Mouse (Mus musculus): ENCODE data around the gene Cds1. TPM values are rescaled to one million over a fixed set of nuclear protein-coding genes. Genes with fewer than 3 reads are reported as not detected.
A peak's percentile ranks its signal among the peaks of the same experiment; 100 is the strongest.

Cds1 gene
- polyA plus RNA-seq, 1 experiment from 2014 or later = 0.23 TPM

DNA sequence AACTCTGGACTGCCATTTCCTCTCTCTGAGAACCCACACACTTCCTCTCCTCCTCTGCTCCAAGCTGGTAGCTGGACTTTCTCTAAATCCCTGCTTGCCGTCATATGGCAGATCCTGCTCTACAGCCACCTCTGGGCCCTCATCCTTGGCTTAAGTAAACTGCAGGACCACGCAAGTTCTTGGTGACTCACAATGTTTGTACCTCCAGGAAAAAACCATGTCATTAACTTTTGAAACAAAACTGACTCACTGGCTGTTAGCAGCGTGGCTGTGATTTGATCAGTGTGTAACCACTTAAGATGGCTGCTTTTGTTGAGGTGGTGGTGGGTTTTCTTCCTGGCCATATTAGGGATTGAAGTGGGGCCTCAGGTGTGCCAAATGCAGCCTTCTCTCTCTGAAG, 19.4 kb downstream of the Cds1 start:
- Histone ChIP-seq H3K27me3 (replicated peaks; ENCODE audit: control insufficient read depth, insufficient read depth, low read length) (no peaks in the 10 kb centered on the region), H3K36me3 (ENCODE audit: control insufficient read depth, insufficient read depth, low read length) (no peaks in the 10 kb centered on the region), H3K4me1 (replicated peaks; ENCODE audit: control insufficient read depth, insufficient read depth, low read length) (no peaks in the 10 kb centered on the region), H3K27ac (ENCODE audit: low read depth, low read length) (no peak overlapping the region), H3K4me2 (no peak overlapping the region), H3K4me3 (ENCODE audit: low read depth, low read length) (no peak overlapping the region), H3K9me3 (ENCODE audit: control insufficient read depth, low read length) (no peaks in the 10 kb centered on the region), H3K9ac (ENCODE audit: low read depth, low read length) (no peak overlapping the region)
- ATAC-seq (replicated peaks; ENCODE audit: low FRiP score) (no peak), DNase-seq (ENCODE audit: low spot score) (no peak)
- 61% methylated on average over 3 of the region's 3 CpGs for WGBS

DNA sequence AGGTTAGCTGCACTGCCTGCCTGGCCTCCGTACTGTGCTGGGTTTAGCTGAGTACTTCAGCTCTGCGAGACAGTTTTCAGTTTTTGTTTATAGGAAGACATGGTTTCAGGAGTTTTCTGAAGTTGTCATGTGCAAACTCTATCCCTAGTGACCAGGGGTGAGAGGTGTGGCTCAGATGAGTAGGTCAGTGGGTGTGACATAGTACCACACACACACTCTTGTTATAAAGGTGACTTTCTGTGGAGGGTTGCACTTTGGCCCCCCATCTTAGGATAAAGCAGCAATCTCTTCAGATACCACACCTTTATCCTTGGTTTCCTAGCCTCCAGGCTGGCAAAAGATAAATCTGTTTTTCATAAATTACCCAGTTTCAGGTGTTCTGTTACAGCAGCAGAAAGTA, 19.9 kb downstream of the Cds1 start:
- Histone ChIP-seq H3K27me3 (replicated peaks; ENCODE audit: control insufficient read depth, insufficient read depth, low read length) (no peaks in the 10 kb centered on the region), H3K9ac (ENCODE audit: low read depth, low read length) (no peak overlapping the region), H3K4me2 (no peak overlapping the region), H3K4me3 (ENCODE audit: low read depth, low read length) (no peak overlapping the region), H3K4me1 (replicated peaks; ENCODE audit: control insufficient read depth, insufficient read depth, low read length) (no peaks in the 10 kb centered on the region), H3K9me3 (ENCODE audit: control insufficient read depth, low read length) (no peaks in the 10 kb centered on the region), H3K27ac (ENCODE audit: low read depth, low read length) (no peak overlapping the region), H3K36me3 (ENCODE audit: control insufficient read depth, insufficient read depth, low read length) (no peaks in the 10 kb centered on the region)
- DNase-seq (ENCODE audit: low spot score) (no peak), ATAC-seq (replicated peaks; ENCODE audit: low FRiP score) (no peak)
- WGBS = 83% methylated on average over 2 of the region's 2 CpGs

DNA sequence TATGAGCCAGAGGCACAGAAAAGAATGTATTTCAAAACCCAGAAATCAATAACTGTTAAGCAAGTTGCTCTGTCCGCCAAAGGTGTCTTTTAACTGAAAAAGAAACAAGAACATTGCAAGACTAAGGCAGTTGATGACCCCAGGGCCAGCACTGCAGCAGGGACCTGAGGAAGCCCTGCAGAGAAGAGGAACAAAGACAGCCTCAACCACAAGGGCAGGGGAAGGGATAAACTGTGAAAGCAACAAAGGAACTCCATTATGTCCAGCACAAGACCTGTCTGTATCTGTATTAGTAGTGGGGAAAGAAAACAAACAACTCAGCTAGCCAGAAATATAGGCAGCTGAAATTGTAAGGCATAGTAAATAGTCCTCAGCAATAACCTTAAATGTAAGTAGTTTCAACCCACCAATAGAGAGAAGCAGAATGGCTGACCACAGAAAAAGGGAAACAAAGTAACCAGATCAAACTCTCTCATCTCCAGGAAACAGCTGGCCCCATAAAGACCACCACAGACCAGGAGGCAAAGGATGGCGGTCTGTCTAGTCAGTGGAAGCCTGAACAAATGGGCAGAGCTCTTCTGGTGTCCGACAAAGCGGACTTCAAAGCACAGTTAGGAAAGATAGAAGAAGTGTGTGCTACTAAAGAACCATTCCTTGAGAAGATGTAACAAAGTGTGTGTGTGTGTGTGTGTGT, 21.1 kb downstream of the Cds1 start:
- 48% methylated on average over 4 of the region's 4 CpGs for WGBS
- ATAC-seq (replicated peaks; ENCODE audit: low FRiP score) = 0 out of 2 replicates have a peak, but pooled peaks have one; percentile 39
- H3K4me3 ChIP-seq (ENCODE audit: low read depth, low read length) = no peak overlapping the region

DNA sequence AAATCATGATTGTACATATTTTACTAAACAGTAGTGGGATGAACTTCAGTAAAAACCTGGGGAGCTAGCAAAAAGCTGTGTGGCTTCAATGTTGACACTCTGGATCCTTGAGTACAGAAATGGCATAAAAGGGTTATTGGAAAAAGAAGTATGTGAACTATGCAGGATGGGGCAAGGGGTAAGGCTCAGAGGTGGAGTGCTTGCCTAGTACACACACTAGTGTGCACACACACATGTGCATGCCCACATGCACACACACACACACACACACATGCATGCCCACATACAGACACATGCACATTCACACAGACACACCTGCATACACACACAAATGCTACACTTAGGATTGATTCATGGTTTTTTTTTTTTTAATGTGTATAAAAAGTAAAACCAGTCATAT, 24.8 kb downstream of the Cds1 start:
- no peak overlapping the region for H3K27ac ChIP-seq (ENCODE audit: low read depth, low read length)
- no peaks in the 10 kb centered on the region; the same call in 1 of the 2 replicates for H3K4me1 ChIP-seq (replicated peaks; ENCODE audit: control insufficient read depth, insufficient read depth, low read length)
- no peak overlapping the region for H3K4me3 ChIP-seq (ENCODE audit: low read depth, low read length)
- ATAC-seq (replicated peaks; ENCODE audit: low FRiP score) (no peak), DNase-seq (ENCODE audit: low spot score) (no peak)
- no peaks in the 10 kb centered on the region for H3K27me3 ChIP-seq (replicated peaks; ENCODE audit: control insufficient read depth, insufficient read depth, low read length)
- H3K36me3 ChIP-seq (ENCODE audit: control insufficient read depth, insufficient read depth, low read length) = no peaks in the 10 kb centered on the region
- no peak overlapping the region for H3K4me2 ChIP-seq
- no peak overlapping the region for H3K9ac ChIP-seq (ENCODE audit: low read depth, low read length)
- no peaks in the 10 kb centered on the region for H3K9me3 ChIP-seq (ENCODE audit: control insufficient read depth, low read length)

More for the DNA sequence above, 21.1 kb downstream of the Cds1 start:
- Histone ChIP-seq H3K9me3 (ENCODE audit: control insufficient read depth, low read length) (no peaks in the 10 kb centered on the region), H3K36me3 (ENCODE audit: control insufficient read depth, insufficient read depth, low read length) (no peaks in the 10 kb centered on the region), H3K27me3 (replicated peaks; ENCODE audit: control insufficient read depth, insufficient read depth, low read length) (no peaks in the 10 kb centered on the region), H3K4me1 (replicated peaks; ENCODE audit: control insufficient read depth, insufficient read depth, low read length) (no peaks in the 10 kb centered on the region), H3K4me2 (no peak overlapping the region), H3K9ac (ENCODE audit: low read depth, low read length) (no peak overlapping the region), H3K27ac (ENCODE audit: low read depth, low read length) (no peak overlapping the region)
- DNase-seq (ENCODE audit: low spot score) = no peak

DNA sequence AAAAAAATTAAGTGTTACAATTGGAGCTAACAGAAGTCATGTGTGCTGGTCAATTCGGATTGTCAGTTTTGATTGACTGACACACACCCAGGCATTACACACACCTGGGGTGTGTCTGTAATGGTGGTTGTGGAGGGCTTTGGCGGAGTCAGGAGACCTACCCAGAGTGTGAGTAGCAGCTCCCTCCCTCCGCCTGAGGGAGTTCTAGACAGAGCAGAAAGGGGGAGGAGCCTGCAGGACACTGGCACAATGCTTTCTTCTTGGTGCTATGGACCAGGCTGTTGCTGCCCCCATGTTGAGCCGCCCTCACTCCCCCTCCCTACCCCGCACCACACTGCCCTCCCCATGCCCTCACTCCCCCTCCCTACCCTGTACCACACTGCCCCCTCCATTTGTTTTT, 25.6 kb downstream of the Cds1 start:
- no peak overlapping the region for H3K4me3 ChIP-seq (ENCODE audit: low read depth, low read length)
- H3K27ac ChIP-seq (ENCODE audit: low read depth, low read length) = no peak overlapping the region
- no peak for DNase-seq (ENCODE audit: low spot score)
- H3K27me3 ChIP-seq (replicated peaks; ENCODE audit: control insufficient read depth, insufficient read depth, low read length) = no peaks in the 10 kb centered on the region
- ATAC-seq (replicated peaks; ENCODE audit: low FRiP score) = no peak
- no peaks in the 10 kb centered on the region; the same call in 1 of the 2 replicates for H3K4me1 ChIP-seq (replicated peaks; ENCODE audit: control insufficient read depth, insufficient read depth, low read length)
- no peak overlapping the region for H3K4me2 ChIP-seq
- no peak overlapping the region for H3K9ac ChIP-seq (ENCODE audit: low read depth, low read length)
- no peaks in the 10 kb centered on the region for H3K9me3 ChIP-seq (ENCODE audit: control insufficient read depth, low read length)
- no peaks in the 10 kb centered on the region for H3K36me3 ChIP-seq (ENCODE audit: control insufficient read depth, insufficient read depth, low read length)
- 76% methylated on average over 5 of the region's 5 CpGs for WGBS

DNA sequence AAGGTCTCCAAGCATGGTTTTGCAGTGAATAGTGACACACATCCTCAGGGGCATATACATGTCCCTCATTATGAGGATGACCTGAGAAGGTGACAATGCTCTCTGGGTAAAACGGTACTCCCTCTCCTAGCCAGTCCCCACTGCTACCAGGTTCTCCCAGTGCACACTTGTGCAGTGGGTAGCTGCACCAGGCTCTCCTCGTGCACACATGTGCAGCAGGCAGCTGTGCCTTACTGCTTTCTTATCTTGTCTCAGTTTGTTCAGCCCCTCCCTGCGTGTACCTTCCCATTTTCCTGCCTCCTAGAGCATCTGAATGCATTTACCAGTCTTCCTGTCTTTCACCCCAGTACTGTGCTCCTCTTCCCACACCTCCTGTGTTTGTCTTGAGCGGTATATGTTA, 27.7 kb downstream of the Cds1 start:
- DNase-seq (ENCODE audit: low spot score) = no peak
- Histone ChIP-seq H3K4me1 (replicated peaks; ENCODE audit: control insufficient read depth, insufficient read depth, low read length) (no peaks in the 10 kb centered on the region; the same call in 1 of the 2 replicates), H3K36me3 (ENCODE audit: control insufficient read depth, insufficient read depth, low read length) (no peaks in the 10 kb centered on the region), H3K9me3 (ENCODE audit: control insufficient read depth, low read length) (no peaks in the 10 kb centered on the region), H3K27me3 (replicated peaks; ENCODE audit: control insufficient read depth, insufficient read depth, low read length) (no peaks in the 10 kb centered on the region), H3K4me2 (no peak overlapping the region), H3K4me3 (ENCODE audit: low read depth, low read length) (no peak overlapping the region), H3K27ac (ENCODE audit: low read depth, low read length) (no peak overlapping the region), H3K9ac (ENCODE audit: low read depth, low read length) (no peak overlapping the region)
- 41% methylated on average over 4 of the region's 4 CpGs for WGBS
- ATAC-seq (replicated peaks; ENCODE audit: low FRiP score) = no peak

DNA sequence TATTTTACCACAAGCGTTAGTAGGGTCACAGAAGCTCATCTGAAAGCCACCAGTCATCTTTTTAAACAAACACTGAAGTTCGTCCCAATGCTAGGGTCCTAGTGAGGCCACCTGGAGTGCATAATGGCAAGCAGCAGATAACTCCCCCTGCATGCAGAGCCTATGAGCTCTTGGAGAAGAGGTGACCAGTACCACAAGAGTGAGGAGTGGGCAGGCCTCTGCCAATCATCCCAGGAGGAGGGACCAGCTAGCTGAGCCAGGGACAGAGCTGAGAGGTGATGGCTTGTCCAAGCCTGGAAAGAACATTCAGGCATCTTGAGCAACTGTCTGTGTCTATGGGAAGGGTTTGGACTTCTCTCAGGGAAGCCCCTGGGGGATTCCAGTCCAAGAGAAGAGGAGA, 37.0 kb downstream of the Cds1 start:
- no peak overlapping the region for H3K27ac ChIP-seq (ENCODE audit: low read depth, low read length)
- no peaks in the 10 kb centered on the region for H3K9me3 ChIP-seq (ENCODE audit: control insufficient read depth, low read length)
- DNase-seq (ENCODE audit: low spot score) = no peak
- no peak overlapping the region for H3K4me3 ChIP-seq (ENCODE audit: low read depth, low read length)
- WGBS = 67% methylated on average over 2 of the region's 2 CpGs
- no peaks in the 10 kb centered on the region for H3K36me3 ChIP-seq (ENCODE audit: control insufficient read depth, insufficient read depth, low read length)
- H3K27me3 ChIP-seq (replicated peaks; ENCODE audit: control insufficient read depth, insufficient read depth, low read length) = no peaks in the 10 kb centered on the region
- no peaks in the 10 kb centered on the region for H3K4me1 ChIP-seq (replicated peaks; ENCODE audit: control insufficient read depth, insufficient read depth, low read length)
- no peak for ATAC-seq (replicated peaks; ENCODE audit: low FRiP score)
- no peak overlapping the region for H3K4me2 ChIP-seq
- no peak overlapping the region for H3K9ac ChIP-seq (ENCODE audit: low read depth, low read length)

DNA sequence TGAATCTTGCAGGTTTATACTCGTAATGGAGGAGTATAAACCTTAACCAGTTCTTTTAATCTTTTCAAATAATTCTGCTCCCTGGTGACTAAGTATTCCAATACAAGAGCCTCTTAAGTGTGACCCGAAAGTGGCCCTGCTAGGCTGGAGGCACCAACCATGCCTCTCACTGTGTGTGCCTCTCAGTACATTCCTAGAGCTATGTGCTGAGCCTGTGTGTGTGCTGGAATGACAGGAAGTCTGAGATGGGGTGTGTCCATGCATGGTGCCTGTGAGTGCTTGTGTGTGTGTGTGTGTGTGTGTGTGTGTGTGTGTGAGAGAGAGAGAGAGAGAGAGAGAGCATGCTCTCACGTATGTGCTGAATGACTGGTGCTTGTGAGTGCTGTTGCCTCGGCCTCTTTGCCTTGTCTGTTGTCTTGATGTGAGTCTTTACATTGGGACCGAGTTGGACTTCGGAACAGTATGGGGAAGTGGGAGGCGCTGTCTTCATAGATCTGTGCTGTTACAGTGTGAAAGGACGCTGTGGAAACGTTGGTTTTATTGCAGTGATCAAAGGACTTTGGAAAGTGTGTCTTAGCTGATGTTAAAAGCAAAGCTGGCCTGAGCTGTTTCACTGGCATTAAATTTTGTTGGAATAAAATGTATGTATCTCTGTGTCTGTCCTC, 37.6 kb downstream of the Cds1 start:
- no peaks in the 10 kb centered on the region for H3K9me3 ChIP-seq (ENCODE audit: control insufficient read depth, low read length)
- H3K4me2 ChIP-seq = no peak overlapping the region
- no peak overlapping the region for H3K4me3 ChIP-seq (ENCODE audit: low read depth, low read length)
- no peaks in the 10 kb centered on the region for H3K4me1 ChIP-seq (replicated peaks; ENCODE audit: control insufficient read depth, insufficient read depth, low read length)
- no peak overlapping the region for H3K27ac ChIP-seq (ENCODE audit: low read depth, low read length)
- no peaks in the 10 kb centered on the region for H3K36me3 ChIP-seq (ENCODE audit: control insufficient read depth, insufficient read depth, low read length)
- no peak for ATAC-seq (replicated peaks; ENCODE audit: low FRiP score)
- no peaks in the 10 kb centered on the region for H3K27me3 ChIP-seq (replicated peaks; ENCODE audit: control insufficient read depth, insufficient read depth, low read length)
- H3K9ac ChIP-seq (ENCODE audit: low read depth, low read length) = no peak overlapping the region
- WGBS = 74% methylated on average over 9 of the region's 9 CpGs
- DNase-seq (ENCODE audit: low spot score) = no peak
